Mouse (Mus musculus) heart, adult 9 months (tissue): ENCODE measurements around the gene Slc10a7.

Experiments used
- DNase-seq, 2 experiments: peaks; one replicate each; pipeline ENCODE4 v3.0.0; 2022; ENCODE audit warnings: low spot score in 2 of 2

Gene Slc10a7

GRCm38 (mm10) chr8:78623972-78624371 is 114.8 kb downstream of the Slc10a7 start:
- DNase-seq, result no peak

GRCm38 (mm10) chr8:78624738-78625442 is 115.7 kb downstream of the Slc10a7 start:
- no peak for DNase-seq

DNA sequence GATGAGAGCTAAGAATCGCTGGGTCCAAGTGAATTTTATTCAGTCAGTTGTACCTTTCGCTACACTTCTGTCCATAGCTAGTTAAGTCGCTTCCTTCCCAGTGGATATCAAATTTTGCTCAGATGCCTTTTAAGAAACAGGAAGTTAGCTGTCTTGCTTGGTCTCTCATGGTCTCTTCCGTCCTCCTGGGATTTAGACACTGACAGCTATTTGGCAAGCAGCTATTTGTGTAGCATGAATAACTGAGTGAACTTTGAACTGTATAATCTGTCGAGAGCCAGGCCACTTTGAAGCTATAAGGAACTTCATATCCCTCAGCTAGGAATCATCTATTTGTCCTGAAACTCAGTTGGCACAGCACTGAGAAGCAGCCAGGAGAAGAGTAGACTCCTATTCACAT is 117.5 kb downstream of the Slc10a7 start:
- peak; percentile 30 to 37 for DNase-seq

DNA sequence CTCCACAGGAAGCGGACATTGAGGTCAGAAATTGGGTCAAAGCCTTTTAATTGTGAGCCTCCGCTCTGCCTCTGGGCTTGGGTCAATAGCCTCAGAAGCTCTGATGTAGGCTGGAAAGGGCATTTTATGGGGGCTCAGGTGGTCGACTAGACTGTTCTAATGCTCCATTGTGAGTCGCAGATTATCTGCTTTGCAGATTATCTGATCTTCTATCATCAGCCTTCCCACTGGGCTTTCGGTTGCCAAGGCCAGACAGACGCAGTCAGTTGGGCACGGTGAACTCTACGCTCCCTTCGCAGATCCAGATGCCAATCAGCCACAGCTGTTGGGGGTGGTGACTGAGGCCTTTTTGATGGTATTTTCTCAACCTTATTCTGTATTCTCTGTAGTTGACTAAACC is 118.6 kb downstream of the Slc10a7 start:
- no peak for DNase-seq

DNA sequence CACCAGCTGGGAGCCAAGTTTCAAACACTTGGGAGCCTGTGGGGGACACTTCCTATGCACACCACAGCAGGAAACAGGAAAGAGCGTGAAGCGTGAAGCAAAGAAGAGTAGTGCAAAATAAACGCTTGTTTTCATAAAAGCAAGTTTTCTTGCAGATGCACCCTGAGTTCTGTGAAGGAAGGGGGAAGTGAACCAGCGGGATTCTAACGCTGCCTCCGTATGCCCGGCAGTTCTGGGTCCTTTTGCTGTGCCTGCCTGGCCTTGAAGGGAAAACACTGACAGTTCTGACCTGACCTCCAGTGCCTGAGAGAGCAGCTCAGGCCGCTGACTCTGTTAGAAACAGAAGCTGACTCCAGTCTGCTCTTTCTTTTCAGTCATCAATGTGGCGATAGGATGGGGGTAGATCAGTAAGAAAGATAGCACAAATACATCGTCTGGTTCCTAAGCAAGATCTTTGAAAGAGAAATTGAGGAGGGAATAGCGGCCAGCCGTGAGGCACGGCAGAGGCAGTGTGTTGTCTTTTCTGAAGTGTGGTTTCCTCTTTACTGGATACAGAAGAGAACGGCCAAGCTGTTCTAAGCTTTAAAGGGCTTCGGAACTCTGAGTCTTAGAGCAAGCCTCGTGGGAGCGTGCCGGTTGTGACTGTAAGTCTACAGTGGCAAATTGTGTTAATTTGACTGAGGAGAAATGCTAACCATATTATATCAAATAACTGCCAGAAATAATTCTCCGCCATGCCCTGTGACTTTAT is 121.4 kb downstream of the Slc10a7 start:
- DNase-seq, result no peak

GRCm38 (mm10) chr8:78633012-78633411 is 123.9 kb downstream of the Slc10a7 start:
- DNase-seq, result no peak

DNA sequence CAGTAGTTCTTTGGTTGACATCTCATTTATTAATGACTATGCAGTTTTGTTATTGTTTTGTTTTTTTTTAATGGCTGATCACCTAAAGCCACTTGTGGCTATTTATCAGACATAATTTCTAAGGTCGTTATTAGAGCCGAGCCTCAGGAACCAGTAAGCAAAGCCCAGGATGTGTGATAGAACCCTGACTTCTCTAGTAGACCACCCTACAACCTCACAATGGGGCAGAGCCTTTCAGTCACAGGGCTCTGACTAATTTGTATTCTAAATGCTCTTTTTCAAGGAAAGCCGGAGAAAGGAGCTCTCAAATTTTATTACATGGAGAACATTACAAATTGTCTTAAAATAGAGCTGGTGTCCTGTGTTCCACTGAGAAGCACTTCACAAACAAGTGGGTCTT is 124.9 kb downstream of the Slc10a7 start:
- DNase-seq, result no peak

DNA sequence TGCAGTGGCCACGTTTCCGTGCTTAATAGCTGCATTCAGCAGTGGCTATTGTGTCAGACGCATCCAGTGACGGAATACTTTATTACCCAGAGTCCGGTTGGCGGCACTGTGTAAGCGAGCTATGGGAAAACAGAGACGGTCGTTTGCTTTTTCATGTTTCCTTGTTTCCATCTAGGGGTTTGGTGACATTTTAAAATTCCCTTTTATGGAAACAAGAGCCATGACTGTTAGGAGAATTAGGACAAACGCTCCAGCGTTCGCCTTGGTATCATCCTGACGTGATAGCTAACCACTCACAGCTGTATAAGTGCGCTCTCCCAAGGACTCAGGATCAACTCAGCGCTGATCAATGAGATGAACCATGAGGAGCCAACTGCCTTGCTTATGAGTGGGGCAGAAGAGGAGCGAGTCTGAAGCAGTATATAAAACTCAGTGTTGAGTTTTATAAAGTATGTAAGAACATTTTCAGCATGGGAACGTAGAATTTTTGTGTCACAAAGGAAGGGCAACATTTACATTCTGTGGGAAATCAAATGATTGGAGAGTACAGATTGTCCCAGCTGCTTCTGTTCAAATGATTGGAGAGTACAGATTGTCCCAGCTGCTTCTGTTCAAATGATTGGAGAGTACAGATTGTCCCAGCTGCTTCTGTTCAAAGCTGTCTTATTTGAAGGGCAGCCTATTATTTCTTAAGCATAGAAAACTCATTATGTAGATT is 125.5 kb downstream of the Slc10a7 start:
- DNase-seq, result no peak

DNA sequence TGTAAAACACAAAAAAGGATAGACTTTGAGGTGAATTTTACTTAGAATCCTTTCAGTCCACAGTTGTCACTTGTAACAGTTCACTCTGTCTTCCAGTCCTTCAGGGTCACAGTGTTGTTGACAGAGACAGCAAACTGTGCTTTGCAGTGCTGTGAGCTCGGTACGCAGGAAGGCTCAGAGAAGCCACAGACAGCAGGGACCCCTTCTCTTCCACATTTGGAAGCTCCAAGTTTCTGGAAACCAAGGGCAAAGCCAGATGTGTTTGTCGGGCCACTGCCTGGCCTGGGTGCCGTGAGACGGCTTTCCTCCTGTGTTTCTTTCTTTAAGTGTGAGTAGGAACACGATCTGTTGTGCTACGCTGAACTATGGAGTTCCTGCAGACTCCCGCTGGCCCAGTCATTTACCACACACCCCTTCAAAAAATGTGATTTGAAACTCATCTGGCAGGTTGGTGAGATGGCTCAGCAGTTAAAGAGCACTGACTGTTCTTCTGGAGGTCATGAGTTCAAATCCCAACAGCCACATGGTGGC is 126.2 kb downstream of the Slc10a7 start:
- no peak for DNase-seq

DNA sequence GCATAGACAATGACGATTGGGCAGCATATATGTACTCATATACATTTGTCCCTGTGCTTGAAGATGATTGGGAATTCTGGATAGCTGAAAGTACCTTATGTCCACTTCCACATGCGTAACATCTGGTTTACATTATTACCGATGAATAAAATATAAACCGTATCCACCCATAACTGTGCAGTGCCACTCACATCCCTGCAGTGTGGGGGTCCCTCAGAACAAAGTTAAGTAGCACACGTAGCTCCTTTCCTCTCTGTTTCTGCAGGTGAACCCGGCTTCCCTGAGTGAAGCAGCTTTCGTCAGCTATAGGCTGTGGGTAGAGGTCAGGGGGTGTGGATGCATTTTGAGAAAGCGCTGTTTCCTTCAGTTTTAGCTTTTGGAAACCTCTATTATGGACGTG is 132.8 kb downstream of the Slc10a7 start:
- no peak for DNase-seq

DNA sequence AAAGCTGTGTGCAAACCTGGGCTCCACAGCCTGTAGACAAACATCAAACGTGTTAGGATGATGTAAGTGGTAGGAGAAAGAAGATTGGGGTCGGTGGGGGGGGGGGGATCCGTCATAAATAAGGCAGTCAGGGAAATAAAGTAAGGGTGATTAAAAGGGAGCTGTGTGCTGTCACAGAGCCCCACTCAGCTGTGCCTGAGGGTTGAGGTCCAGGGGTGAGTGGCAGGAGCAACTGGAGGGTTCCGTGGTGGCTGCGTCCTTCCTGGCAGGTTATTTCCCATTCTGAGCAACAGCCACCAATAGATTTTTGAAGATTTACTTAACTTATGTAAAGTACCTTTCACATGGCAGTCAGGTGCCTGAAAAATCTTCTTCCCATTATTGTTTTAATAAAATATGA is 133.2 kb downstream of the Slc10a7 start:
- no peak for DNase-seq

DNA sequence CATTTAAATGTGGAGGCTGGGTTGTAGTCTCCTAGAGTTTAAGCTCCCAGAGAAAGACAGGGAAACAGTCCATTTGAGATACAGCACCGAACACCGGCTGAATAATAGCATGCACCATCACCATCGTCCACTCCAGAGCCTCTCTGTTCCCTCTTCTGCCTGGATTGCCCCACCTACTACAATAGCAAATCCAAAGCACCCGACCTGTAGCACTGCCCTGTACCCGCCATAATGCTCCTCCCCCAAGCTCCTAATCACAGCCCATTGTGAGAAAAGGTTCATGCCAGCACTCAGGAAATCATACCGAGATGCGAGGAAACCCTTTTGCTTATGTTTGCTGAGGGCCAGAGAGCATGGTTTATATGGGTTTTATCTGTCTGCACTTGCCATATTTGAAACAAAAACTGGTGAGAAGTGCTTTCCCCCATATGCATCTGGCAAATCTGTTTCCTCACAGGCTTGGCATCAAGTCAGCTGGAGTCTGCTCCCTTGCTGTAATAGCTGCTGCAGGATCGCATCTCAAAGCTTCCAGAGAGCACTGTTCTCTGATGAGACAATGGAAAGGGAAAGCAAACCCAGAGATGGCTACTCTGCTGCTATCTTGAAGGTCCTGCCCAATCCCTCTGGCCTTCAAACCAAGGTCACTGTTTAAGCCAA is 138.0 kb downstream of the Slc10a7 start:
- DNase-seq, result no peak

DNA sequence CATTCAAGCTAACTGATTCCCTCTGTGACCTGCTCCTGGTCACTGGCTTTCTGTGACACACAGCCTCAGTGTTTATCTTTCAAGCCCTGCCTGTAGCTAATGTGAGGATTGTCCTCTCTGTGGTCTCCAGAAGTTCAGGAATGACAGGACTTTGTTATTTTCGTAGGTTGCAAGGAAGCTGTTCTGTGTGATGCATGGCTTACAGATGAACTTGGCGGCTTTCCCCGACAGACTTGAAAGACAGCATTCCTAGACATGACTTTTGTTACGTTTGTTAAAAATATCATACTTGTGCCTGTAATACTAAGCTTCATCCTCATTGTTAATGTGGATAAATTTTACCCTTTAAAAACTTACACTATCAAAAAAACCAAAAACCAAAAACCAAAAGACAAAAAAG is 138.7 kb downstream of the Slc10a7 start:
- no peak for DNase-seq

GRCm38 (mm10) chr8:78648918-78649317 is 139.8 kb downstream of the Slc10a7 start:
- DNase-seq, result peak in 1 of 2 experiments; percentile 62

GRCm38 (mm10) chr8:78651670-78652069 is 142.5 kb downstream of the Slc10a7 start:
- DNase-seq, result no peak

DNA sequence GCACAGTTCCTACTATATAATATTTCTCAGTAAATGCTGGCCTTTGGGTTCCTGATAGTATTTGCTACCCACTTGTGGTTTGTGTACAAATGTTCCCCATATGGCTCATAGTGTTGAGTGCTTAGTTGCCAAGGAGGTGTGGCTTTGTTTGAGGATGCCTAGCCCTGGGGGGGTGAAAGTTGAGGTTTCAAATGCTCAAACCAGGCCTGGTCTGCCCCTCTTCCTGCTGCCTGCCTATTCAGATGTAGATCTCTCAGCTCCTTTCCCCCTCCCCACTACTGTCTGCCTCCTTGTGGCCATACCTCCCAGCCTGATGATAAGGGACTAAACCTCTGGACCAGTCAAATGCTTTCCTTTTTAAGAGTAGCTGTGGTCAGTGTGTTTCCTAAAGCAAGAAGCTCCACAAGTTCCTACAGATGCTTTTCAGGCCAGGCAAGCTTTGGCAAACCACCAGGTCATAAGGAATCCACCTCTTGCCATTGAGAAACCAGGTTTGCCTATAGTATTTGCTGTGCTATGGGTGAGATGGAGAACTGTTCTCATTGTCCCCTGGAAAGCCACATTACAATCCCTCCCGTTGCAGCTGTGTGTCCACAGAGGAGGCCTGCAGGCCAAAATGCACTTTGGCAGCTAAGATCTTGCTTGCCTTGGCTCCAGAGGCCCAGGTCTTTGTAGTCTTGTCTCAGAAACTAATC is 146.4 kb downstream of the Slc10a7 start:
- DNase-seq, result no peak

DNA sequence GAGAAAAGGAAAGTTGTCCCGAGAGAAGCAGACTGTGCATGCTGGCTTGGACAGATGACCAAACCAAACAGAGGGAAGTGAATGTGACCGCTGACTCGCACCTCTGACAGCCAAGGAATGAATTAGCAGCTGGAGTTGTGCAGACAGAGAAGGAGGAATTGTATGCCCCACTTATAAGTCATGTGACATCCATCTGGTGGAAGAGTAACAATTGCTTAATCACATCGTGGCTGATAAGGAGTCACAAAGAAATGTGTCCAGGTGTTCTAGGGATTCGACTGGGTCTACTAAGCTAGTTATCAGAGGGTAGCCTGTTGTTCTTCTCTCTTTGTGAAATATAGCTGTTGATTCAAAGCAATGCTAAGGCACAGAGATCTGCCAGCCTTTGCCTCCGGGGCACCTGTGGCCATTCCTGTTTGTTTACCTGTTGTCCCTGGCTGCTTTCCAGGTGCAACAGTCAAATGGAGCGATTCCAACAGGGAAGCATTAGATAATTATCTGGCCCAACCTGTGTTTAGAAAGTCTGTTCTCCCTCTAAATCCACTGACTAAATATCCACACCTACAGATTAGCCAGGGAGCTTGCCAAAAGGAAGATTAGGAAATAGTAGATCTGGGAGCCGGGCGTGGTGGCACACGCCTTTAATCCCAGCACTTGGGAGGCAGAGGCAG is 147.7 kb downstream of the Slc10a7 start:
- DNase-seq, result no peak

DNA sequence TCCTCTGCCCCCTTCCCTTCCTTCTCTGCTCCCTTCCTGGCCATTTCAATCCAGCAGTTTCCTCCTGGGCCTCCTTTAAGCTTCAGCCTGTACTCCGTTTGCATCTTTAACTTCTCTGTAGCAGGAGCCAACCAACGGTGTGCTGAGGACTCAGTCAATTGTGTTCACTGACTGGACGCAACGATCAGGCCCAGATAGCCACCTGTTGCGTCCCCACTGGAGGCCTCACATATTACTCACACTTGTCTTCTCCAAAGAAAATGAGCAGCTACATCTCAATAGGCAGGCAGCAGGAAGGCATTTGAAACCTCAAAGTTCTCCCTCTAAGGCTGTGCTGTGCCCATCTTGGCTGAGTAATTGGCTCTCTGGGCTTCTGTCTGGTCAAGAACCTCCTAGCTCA is 149.0 kb downstream of the Slc10a7 start:
- no peak for DNase-seq

DNA sequence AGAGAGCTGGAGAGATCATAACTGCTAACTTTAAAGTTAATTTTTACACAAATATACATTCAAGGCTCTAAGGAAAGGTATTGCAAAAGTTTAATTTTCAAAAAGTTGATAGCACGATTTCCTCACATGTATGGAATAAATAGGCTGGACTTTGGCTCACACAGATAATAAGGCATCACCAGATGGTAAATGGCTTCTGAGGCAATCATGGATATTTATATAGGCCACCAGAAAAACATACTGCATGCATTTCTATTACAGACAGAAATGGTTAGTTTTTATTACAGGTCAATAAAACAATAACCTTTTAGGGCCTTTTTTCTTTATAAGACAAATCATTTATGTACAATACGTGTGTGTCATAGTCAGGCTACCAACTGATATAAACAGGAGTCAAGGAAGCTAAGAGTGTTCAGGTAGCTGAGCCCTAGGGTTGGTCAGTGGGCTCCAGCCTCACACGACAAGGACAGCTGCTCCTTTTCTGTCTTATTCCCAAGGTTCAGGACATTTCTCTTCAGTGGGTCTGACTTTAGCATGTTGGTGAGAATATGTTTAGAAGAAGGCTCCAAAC is 150.6 kb downstream of the Slc10a7 start:
- DNase-seq, result no peak

GRCm38 (mm10) chr8:78664306-78664940 is 155.3 kb downstream of the Slc10a7 start:
- DNase-seq, result no peak
